In genomic region chr16:10088461-10089353, GRCm38 (mm10) we compare ENCODE assay signal across 8 mouse cellular contexts.
A peak's percentile ranks its signal among the peaks of the same experiment; 100 is the strongest.
DNase-seq lines count a peak whose midpoint lies in the region; ATAC-seq and TF ChIP-seq lines count a peak whose summit lies in the region.

No protein-coding gene starts in this region.

- H3K4me2 ChIP-seq in heart, embryonic 12.5 days, result no peak overlapping the region

- no peaks in the 10 kb centered on the region for H3K27me3 ChIP-seq in heart, embryonic 10.5 days (ENCODE audit: insufficient read depth, poor library complexity, severe bottlenecking)
- no peaks in the 10 kb centered on the region for H3K27me3 ChIP-seq in heart, embryonic 12.5 days (replicated peaks)
- no peaks in the 10 kb centered on the region for H3K27me3 ChIP-seq in ES-Bruce4 (ENCODE audit: control insufficient read depth, insufficient read depth, low read length, poor library complexity, severe bottlenecking)
- H3K27me3 ChIP-seq in small intestine, adult 2 months (ENCODE audit: control insufficient read depth, insufficient read depth, low read length), result no peaks in the 10 kb centered on the region

- no peaks in the 10 kb centered on the region for H3K9me3 ChIP-seq in heart, embryonic 10.5 days
- no peaks in the 10 kb centered on the region for H3K9me3 ChIP-seq in heart, embryonic 12.5 days (replicated peaks)
- no peaks in the 10 kb centered on the region for H3K9me3 ChIP-seq in ES-Bruce4 (replicated peaks; ENCODE audit: control insufficient read depth, insufficient read depth, low read length, poor library complexity, severe bottlenecking)

- TF ChIP-seq CTCF in ES-Bruce4 (IDR thresholded peaks at IDR 0.05; ENCODE audit: low read depth, low read length), result peak; percentile 29
- peak; percentile 52; the same call in 1 of the 2 replicates for TF ChIP-seq CTCF in small intestine, adult 2 months (IDR thresholded peaks at IDR 0.05; ENCODE audit: extremely low read depth, insufficient read length, insufficient replicate concordance, low read depth, low read length)

- no peak for TF ChIP-seq POLR2A in ES-Bruce4 (IDR thresholded peaks at IDR 0.05; ENCODE audit: insufficient read depth, low read length)
- no peak for TF ChIP-seq POLR2A in small intestine, adult 2 months (IDR thresholded peaks at IDR 0.05; ENCODE audit: low read depth, low read length)

- no peak overlapping the region for H3K4me3 ChIP-seq in heart, embryonic 10.5 days
- no peak overlapping the region for H3K4me3 ChIP-seq in heart, embryonic 12.5 days
- no peak overlapping the region for H3K4me3 ChIP-seq in ES-Bruce4 (ENCODE audit: low read depth, low read length)
- H3K4me3 ChIP-seq in small intestine, adult 2 months (ENCODE audit: low read depth, low read length), result no peak overlapping the region

- no peak for ATAC-seq in heart, embryonic 12.5 days (ENCODE audit: insufficient number of reproducible peaks, low FRiP score)

- H3K27ac ChIP-seq in heart, embryonic 10.5 days, result 0 out of 2 replicates have a peak overlapping the region, but pooled peaks have one; percentile 47
- H3K27ac ChIP-seq in heart, embryonic 12.5 days (ENCODE audit: poor library complexity, severe bottlenecking), result no peak overlapping the region
- H3K27ac ChIP-seq in ES-Bruce4 (ENCODE audit: insufficient read depth, low read length), result no peak overlapping the region
- no peak overlapping the region for H3K27ac ChIP-seq in small intestine, adult 2 months (ENCODE audit: insufficient read depth, low read depth, low read length)

- WGBS in heart, embryonic 10.5 days, result 56% methylated on average over 18 of the region's 18 CpGs
- WGBS in heart, embryonic 12.5 days, result 53% methylated on average over 18 of the region's 18 CpGs
- WGBS in small intestine, adult 2 months, result 49% methylated on average over 18 of the region's 18 CpGs

- H3K9ac ChIP-seq in heart, embryonic 12.5 days, result no peak overlapping the region
- no peak overlapping the region for H3K9ac ChIP-seq in ES-Bruce4 (ENCODE audit: low read depth, poor library complexity, severe bottlenecking)

- TF ChIP-seq EP300 in ES-Bruce4 (IDR thresholded peaks at IDR 0.05; ENCODE audit: insufficient read depth, low read depth, low read length), result no peak

- no peaks in the 10 kb centered on the region for H3K4me1 ChIP-seq in heart, embryonic 10.5 days
- H3K4me1 ChIP-seq in heart, embryonic 12.5 days (replicated peaks), result no peaks in the 10 kb centered on the region
- H3K4me1 ChIP-seq in ES-Bruce4 (ENCODE audit: control insufficient read depth, insufficient read depth, low read length), result no peaks in the 10 kb centered on the region
- no peaks in the 10 kb centered on the region for H3K4me1 ChIP-seq in small intestine, adult 2 months (ENCODE audit: control insufficient read depth, insufficient read depth, insufficient read length, low read length)

- DNase-seq in heart, embryonic 10.5 days (ENCODE audit: low spot score), result peak; percentile 73
- peak; percentile 37 for DNase-seq in cerebellum, adult 9-10 months
- DNase-seq in heart, postnatal 4 days, result peak; percentile 42
- DNase-seq in left cerebral cortex, postnatal 4 days, result peak; percentile 32
- DNase-seq in thymus, postnatal 0 days (ENCODE audit: low spot score), result no peak

- intact Hi-C loops in left cerebral cortex, postnatal 4 days (cut with DNase I), result loop anchor here (5.0 kb wide), 1 partner anchor 309 kb away; the partner anchor contains the start of gene Tekt5

- H3K36me3 ChIP-seq in heart, embryonic 10.5 days, result no peaks in the 10 kb centered on the region
- H3K36me3 ChIP-seq in heart, embryonic 12.5 days, result no peaks in the 10 kb centered on the region
- no peaks in the 10 kb centered on the region for H3K36me3 ChIP-seq in ES-Bruce4 (ENCODE audit: control insufficient read depth, insufficient read depth, low read length, poor library complexity, severe bottlenecking)
- no peaks in the 10 kb centered on the region for H3K36me3 ChIP-seq in small intestine, adult 2 months (ENCODE audit: control insufficient read depth, insufficient read depth, low read length)
